Mouse (Mus musculus) left cerebral cortex, postnatal 14 days (tissue): ENCODE results near the gene Dusp3. TPM values are rescaled to one million over a fixed set of nuclear protein-coding genes. Genes with fewer than 3 reads are reported as not detected.

Source experiments
- DNase-seq, 2 experiments: peaks; one replicate each; pipeline ENCODE4 v3.0.0; 2021 to 2022; ENCODE audit warnings: low spot score in 2 of 2, mixed read lengths in 1 of 2
- intact Hi-C: fragments of 180-260 bp; cut with DNase I; formaldehyde crosslinking; loops from one replicate; pipeline ENCODE4 v1.15.1; 2025
- long read RNA-seq, 2 experiments: library from polyadenylated mRNA; stranded (forward); transcript quantifications; one replicate each; pipeline ENCODE4 v2.0.0; 2021
- total RNA-seq, 2 experiments: library from RNA; stranded (reverse); gene quantifications; 2 replicates each; pipeline ENCODE4 v1.2.3; 2021

The Dusp3 gene
- 100 to 1,000 TPM; 191 to 205 TPM for total RNA-seq
- long read RNA-seq, experiment 1, full-length matches to known transcripts: 43 of 108 reads
- long read RNA-seq, experiment 1, partial matches to known transcripts: 1 of 108 reads
- long read RNA-seq, experiment 1, other reads (novel, unspliced or antisense): 64 of 108 reads
- long read RNA-seq, experiment 2, full-length matches to known transcripts: 29 of 89 reads
- long read RNA-seq, experiment 2, partial matches to known transcripts: 1 of 89 reads
- long read RNA-seq, experiment 2, other reads (novel, unspliced or antisense): 59 of 89 reads

DNA sequence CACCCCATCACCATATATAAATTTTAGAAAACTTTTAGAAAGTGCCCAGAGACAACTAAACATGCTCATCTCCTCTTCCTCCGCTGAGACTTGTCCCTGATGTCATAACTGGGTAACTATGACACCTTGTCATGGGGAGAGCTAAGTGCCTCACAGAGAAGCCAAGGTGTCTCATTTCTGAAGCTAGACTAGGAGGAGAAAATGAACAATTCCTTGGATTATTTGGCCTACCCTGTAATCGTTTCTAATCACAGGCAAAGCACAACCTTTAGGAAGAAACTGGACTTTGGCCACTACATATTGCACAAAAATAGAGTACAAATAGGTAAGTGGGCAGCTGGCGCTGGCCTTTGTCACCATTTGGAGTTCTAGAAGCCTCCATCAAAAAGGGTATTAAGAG is at the start of gene Dusp3:
TSS of gene Dusp3 (minus strand) at position 101 of the 400 bp plus-strand sequence.
- intact Hi-C loops: loop anchor here (2.0 kb wide), 2 partner anchors 102 to 152 kb away; partner anchors contain the start of gene Mpp2
- no peak for DNase-seq

DNA sequence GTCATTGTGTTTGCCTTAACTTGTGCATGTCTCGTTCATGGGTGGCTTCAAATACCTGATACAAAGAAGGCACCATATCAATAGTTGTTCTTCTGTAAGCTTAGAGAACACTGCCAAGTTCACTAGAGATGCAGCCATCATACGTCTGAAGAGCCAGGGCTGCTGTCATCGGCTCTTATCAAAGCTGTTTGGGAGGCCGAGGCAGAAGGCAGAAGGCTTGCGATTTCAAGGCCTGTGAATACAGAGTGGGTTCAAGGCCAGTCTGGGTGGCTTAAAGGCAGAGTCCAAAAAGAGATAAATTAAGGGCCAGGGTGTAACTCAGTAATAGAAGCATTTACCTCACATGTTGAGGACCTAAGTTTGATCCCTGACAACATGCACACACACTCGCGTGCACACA is 49.5 kb upstream of the Dusp3 start:
- intact Hi-C loops: loop anchor here (10.0 kb wide), 1 partner anchor 112 kb away; no protein-coding TSS in a partner anchor
- no peak for DNase-seq

DNA sequence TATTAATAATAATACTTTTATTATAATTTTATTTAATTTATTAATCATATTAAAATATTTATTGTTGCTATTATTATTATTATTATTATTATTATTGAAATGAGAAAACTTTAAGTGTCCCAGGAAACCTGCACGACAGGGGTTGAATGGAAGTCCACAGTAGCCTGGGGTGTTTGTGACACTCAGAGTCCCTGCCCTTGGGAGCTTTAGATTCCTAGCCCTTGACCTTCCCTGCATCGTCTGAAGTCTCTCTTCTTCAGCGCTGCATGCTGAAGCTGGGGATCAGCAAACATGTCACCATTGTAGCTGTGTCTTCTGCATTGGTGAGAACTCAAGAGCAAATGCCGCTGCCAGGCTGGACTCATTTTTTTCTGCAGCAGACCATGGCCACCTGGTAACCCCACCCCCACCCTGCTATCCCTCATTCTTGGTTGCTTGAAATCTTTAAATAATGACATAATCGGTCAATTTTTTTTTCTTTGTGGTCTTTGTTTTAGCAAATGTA is 48.7 kb upstream of the Dusp3 start:
- no peak for DNase-seq
- intact Hi-C loops: loop anchor here (10.0 kb wide), 1 partner anchor 111 kb away; no protein-coding TSS in a partner anchor

DNA sequence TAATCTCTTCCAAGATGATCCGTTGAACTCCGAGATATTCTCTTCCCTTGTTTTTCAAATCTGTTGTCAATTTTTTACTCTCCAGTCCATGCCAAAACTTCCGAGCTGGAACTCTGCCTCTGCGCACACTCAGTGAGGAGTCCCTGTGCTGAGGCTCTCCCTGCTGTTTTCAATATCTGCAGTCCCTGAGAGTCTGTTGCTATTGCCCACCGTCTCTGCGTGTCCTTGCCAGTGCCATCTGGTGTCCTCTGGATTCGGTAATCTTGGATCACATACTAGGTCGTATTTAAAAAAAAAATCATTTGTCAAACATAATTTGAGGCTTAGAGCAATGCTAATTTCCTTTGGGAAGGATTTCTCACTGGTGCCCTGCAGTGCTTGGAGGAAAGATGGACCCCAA is 48.1 kb upstream of the Dusp3 start:
- intact Hi-C loops: loop anchor here (10.0 kb wide), 1 partner anchor 110 kb away; no protein-coding TSS in a partner anchor
- no peak for DNase-seq

DNA sequence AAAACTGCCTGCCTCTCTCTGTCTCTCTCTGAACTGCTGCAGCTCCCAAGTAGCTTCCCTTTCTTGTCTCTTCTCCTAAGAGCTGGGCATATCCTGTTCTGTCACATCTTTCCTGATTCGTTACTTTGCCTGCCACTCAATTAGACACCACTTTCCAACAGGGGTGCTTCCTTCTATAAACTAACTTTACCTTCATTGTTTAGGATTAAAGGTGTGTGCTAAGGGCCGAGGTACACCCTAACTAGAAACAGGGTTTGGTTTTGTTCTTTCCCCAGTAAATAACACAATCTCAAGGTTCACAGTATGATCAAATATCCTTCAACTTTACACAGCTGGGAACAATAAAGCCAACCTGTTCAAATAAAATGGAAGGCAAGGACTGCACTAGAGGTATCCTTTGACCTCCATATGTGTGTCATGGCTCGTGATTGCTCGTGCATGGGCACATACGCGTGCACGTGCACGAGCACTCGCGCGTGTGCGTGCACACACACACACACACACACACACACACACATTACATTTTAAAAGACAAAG is 46.3 kb upstream of the Dusp3 start:
- DNase-seq: no peak
- intact Hi-C loops: loop anchor here (10.0 kb wide), 1 partner anchor 108 kb away; no protein-coding TSS in a partner anchor

DNA sequence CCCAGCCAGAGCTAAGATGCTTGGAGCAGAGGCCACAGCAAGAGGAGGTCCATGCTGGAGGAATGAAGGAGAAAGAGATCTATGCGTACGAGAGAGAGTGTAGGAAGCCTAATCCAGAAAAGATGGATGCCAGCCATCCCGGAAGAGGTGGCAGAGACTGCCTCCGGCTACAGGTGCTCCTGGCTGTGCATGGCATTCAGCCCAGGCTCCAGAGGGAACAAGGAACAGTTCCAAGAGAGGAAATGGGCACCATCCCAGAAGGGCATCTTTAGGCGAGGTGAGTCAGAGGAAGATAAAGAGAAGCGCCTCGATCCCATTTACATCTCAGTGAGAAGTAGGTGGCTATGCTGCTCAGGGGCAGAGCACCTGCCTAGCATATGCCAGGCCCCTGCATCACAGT is 44.3 kb upstream of the Dusp3 start:
- DNase-seq: no peak

DNA sequence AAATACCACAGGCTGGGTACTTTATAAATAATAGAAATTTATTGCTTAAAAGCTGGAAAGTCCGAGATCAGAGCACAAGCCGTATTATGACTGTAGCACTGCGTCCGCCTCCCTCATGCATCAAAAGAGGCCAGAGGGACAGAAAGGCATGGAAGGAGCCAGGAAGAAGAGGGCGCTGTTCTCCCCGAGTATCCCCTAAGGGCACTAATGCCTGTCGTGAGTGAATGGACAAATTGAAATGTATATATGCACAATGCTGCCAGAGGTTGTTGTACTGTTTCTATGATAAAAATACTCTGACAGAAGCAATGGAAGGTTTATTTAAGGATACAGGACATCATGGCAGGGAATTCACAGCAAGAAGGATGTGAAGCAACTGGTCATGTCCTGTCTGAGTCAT is 43.2 kb upstream of the Dusp3 start:
- DNase-seq: no peak
- intact Hi-C loops: loop anchor here (10.0 kb wide), 1 partner anchor 105 kb away; no protein-coding TSS in a partner anchor

More for the DNA sequence above, 44.3 kb upstream of the Dusp3 start:
- intact Hi-C loops: loop anchor here (10.0 kb wide), 1 partner anchor 106 kb away; no protein-coding TSS in a partner anchor

DNA sequence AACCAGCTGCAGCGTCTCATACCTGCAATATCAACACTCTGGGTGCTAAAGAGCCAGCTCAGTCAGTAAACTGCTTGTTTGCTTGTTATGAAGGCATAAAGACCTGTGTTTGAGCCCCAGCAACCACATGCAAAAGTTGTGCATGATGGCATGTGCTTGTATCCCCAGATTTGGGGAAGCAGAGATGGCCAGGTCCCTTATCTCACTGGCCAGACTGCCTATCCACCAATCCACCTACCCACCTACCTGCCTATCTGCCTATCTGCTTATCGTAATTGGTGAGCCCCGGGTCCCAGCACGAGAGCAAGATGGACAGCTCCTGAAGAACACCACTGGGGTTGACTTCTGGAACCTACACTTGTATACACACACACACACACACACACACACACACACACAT is 42.5 kb upstream of the Dusp3 start:
- intact Hi-C loops: no loop called here
- no peak for DNase-seq

DNA sequence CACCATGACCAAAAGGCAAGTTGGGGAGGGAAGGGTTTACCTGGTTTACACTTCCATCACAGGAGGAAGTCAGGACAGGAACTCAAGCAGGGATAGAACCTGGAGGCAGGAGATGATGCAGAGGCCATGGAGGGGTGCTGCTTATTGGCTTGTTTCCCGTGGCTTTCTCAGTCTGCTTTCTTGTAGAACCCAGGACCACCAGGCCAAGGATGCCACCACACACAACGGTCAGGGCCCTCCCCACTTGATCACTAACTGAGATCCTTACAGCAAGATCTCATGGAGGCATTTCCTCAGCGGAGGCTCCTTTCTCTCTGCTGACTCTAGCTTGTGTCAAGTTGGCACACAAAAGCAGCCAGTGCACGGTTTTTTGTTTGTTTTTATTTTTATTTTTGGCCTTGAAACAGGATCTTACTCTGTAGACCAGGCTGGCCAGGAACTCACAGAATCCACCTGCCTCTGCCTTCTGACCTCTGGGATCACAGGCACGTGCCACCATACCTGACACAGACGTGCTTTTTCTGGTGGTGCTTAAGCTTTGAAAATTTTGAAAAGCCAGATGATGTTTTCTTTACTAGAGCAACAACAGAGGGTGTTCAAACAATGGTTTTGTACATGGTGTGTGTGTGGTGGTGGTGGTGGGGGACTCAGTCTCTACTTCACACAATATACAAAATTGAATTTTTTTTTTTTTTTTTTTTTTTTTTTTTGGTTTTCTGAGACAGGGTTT is 41.4 kb upstream of the Dusp3 start, which contains the start of gene Mpp3:
TSS of gene Mpp3 (minus strand) at position 375 of the 730 bp plus-strand sequence.
- no peak for DNase-seq
- intact Hi-C loops: no loop called here

DNA sequence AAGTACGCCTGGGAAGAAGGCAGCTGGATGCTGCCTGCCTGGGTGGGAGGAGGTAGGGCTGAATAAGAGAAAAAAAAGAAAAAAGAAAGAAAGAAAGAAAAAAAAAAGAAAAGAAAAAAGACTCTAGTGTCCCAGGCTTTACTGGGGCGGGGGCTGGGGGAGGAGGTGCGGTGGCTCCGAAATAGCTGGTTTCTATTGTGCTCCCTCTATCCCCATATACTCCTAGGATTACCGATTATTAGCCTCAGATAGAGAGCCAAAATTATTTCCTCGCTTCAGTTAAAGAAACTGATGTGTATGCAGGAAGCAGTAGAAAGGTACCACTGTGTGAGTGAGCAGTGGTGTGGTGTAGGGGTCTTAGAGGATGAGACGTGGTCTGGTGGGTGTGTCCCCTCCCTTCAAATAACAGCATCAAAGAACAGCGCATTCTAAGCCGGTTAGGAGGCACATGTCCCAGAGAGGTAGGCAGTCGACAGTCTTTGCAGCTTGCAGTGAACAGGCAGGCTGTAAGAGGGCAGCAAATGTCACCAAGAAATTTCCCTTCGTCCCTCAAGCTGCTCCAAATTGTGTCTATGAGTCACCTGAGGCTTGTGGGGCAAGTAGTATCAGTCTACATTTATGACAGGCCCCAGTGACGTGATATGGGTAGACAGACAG is 40.7 kb upstream of the Dusp3 start:
- intact Hi-C loops: no loop called here

DNA sequence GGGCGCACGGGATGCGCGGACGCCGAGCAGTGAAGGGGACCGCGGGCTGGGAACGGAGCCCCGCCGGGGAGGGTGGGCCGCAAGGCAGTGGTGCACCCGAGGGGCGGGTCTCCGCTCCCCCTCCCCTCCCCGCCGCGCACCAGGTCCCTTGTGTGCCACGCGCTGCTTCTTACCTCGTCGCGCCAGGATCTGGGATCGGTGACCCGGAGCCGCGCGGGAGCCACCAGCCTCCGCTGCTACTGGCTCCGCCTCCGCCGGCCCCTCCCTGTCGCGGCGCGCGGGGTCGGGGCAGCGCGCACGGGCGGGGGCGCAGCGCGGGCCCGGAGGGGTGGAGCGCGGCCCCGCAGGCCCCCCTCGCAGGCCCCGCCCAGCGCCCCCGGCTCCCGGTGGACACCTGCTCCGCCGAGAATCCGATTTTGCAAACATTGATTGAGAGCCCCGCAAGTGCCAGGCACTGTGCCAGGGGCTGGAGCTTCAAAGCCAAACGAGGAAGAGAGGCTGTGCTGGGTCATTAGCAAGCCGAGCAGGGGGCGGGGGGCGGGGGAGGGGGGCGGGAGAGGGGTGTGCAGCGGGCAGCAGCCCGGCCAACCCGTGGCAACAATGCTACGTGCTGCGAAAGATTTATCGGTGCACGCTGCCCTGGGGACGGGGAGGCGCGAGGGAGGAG is 40.0 kb upstream of the Dusp3 start:
- DNase-seq: peak; percentile 51 to 65
- intact Hi-C loops: no loop called here

More for the DNA sequence above, 40.7 kb upstream of the Dusp3 start:
- no peak for DNase-seq

DNA sequence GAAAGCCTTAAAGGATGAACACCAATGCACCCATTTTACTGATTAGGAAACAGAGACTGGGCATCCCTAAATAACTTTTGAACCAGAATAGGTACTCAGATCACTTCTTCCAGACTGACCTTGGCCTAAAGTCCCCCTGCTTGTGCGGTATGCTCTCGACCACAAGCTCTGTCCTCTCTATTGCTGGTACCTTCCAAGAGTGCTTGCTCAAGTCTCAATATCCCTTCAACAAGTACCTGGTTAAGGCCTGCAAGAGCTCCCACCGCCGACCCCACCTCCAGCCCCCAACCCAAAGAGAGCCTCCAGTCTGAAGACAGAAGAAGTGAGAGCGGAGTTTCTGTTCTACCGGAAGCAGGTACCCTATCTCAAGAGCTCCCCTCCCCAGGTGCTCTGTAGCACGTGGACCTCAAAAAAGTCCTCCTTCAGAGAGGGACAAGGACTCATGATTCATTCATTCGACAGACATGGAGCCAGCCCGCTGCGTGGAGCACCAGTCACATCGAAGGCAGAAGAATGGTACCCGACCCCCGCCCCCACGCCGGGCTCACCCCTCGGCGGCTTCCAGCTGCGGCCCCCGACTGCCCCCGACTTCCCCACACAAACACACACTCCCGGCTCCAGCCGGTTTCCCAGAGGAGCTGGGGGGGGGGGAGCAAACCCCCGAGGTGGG is 39.3 kb upstream of the Dusp3 start:
- intact Hi-C loops: no loop called here
- peak; percentile 40 to 46 for DNase-seq

DNA sequence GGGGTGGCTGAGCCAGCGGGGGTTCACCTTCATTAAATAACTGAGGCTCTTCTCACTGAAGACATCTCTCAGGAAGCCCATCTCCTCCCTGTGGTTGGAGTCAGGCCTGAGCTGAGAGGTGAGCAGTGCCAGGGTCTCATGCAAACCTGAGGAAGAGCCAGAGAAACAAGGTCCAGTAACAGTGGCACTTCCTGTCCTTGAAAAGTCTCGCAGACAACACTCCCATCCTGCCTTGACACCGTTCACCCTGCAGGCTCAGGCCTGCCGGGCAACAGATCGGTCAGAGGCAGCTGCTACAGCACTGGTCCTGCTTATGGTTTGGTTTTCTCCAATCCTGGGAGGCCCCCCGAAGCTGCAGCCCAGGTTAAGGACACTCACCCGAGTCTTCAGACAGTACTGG is 38.5 kb upstream of the Dusp3 start:
- DNase-seq: no peak
- intact Hi-C loops: no loop called here

DNA sequence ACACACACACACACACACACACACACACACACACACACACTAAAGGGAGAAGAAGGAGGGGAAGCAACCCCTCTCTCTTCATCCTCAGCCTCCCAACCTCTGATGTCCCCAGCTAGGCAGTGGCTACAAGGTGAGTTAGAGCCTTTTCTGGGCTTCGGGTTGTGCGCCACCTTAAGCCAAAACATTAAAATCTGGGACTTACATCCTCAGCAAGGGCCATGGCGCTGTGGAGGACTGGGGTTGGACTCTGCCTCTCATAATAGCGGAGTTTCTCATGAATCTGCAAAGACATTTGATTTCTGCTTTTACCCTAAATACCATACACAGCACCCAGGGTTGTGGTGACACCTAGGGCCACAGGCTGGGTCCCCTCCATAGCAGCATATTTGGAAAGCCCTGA is 38.1 kb upstream of the Dusp3 start:
- no peak for DNase-seq
- intact Hi-C loops: no loop called here

DNA sequence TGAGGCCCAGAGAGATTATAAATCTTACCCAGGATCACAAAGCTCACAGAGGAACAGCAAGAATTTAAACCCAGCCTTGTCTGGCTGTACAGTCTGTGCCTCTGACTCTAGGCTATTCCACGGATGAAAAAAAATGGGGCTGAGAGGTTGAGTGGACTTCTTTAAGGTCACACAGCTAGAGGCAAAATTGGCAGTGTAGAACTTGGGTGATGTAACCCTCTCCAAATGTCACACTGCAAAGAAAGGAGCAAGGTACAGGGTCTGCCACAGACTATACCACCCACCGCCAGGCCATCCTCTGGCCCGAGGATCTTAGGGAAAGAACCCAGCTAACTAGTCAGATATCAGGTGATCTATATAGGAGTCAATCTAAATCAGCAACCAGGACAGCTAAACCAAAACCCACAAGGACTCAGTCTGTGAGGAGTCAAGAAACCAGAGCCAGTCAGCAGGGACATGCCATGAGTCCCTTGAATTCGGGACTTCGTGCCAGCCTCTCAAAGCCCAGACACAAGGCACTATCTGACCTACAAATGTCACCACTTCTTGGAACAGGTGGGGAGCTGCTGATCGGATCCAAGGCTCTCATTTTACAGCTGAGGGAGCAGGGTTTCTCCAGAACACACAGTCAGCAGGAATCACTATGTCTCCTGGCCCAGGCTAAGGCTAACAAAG is 37.4 kb upstream of the Dusp3 start:
- no peak for DNase-seq
- intact Hi-C loops: no loop called here

DNA sequence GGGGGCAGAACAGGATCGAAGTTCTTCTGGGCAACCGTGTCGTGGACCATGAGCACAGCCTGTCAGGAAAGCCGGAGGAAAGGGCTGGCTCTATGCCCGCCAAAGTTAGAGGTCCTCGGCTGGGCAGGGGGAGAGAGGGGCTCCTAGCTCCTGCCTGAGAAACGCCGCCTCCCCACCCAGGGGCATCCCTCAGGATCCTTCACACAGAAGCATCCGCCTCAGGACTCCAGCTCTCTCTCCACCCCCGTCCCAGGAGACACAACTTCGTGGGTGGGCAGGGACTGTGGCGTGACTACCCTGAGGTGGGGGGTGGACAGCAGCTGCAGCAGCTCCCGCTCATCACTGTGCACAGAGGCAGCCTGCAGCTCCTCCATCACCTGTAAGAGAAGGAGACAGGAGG is 36.6 kb upstream of the Dusp3 start:
- DNase-seq: peak in 1 of 2 experiments; percentile 33
- intact Hi-C loops: no loop called here

DNA sequence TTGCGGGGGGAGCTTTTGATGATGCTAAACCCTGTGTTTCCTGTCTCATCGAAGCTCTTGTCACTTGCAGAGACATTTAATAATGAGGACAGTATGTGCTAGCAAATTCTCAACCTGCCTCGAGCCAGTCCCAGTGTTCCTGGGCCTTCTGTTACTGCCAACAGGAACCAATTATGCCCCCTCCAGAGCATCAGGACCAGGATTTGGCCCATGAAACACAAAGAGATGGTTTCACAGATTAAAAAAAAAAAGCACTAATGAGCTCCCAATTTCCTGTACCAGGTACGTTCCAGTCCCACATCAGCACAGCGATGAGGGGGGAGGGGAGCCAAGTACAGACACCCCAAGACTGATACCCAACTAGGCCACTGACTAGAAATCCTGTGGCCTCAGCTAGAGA is 34.4 kb upstream of the Dusp3 start:
- DNase-seq: no peak
- intact Hi-C loops: no loop called here

DNA sequence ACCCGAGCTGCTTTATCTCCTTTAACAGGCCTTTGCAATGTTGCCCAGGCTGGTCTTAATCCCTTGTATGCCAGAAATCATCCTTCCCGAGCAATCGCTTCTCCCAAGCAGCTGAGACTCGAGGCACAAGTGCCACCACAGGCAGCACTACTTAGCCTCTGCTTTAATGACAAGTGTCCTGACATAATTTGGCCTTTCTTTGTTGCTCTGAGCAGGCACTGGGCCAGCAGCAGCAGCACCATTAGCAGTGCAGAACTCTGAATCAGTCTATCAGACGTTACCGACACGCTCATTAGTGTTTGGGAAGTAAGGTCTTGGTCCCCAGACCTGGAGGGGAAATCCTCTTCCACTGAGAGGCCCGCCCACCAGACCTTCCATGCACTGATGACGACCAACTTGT is 32.9 kb upstream of the Dusp3 start:
- intact Hi-C loops: no loop called here
- no peak for DNase-seq
